Mouse (Mus musculus) heart, adult 2 months (tissue): ENCODE measurements around the gene Tmem129.

Experiments used
- CTCF ChIP-seq: fragments of 200-600 bp; IDR thresholded peaks from 2 replicates; pipeline ENCODE4 v1.8.1; 2022; ENCODE audit warnings: antibody characterized with exemption, mild to moderate bottlenecking, moderate library complexity
- EP300 ChIP-seq: fragments of 200-500 bp; IDR thresholded peaks from 2 replicates; pipeline ENCODE4 v1.6.1; 2011; ENCODE audit warnings: low read depth, low read length, control low read depth; ENCODE audit not compliant: insufficient read depth

GRCm38 (mm10) chr5:33696430-33696829 lies 38.2 kb upstream of the Tmem129 start:
- TF ChIP-seq CTCF: no peak
- no peak for TF ChIP-seq EP300
